Mouse (Mus musculus): ENCODE results near the gene Galnt17.
A peak's percentile ranks its signal among the peaks of the same experiment; 100 is the strongest.

Gene Galnt17

DNA sequence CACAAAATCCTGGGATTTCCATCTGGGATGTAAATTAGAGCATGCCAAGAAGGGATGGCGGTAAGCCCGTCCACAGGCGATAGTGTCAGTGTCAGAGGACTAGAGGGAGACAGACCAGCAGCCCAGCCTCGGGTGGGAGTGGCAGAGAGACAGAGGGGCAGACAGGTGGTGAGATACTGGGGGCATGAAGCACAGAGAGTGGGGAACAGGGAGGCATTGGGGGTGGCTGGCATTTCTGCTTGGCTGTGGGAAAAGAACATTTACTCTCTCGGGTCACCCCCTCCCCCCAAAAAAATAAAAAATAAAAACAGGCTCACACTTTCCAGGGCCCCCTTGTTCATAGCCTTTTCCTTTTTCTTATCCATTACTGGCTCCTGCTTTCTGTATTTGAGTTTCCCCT, 287.4 kb downstream of the Galnt17 start:
- no peak for DNase-seq (ENCODE audit: low spot score in 2 of 2)

DNA sequence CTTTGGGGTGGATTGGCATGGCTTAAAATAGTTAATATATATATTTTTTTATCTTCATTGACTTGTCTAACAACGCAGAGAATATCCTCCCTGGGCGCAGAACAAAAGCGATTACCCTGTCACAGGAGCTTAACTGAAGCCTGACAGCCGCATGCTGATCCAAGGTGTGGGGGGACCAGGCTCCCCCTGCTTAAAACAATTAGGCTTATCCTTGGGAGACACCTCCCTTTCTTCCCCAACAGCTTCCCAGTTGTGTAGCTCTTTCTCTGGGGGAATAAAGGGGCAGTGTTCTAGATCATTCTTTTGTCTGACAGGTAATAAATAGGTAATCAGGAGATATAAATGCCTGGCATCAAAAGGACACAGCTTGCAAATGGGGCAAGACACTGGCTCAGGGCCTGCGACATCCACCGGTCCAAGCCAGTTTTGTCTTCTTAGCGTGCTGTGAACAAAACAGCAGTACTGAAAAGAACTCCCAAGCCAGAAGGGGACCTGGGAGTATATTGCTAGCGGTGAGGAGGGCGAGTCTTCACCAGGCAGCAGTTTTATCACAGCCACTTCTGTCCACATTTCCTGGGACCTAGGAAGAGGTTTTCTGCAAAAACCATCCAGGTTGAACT, 288.8 kb downstream of the Galnt17 start:
- no peak for DNase-seq (ENCODE audit: low spot score in 2 of 2)

DNA sequence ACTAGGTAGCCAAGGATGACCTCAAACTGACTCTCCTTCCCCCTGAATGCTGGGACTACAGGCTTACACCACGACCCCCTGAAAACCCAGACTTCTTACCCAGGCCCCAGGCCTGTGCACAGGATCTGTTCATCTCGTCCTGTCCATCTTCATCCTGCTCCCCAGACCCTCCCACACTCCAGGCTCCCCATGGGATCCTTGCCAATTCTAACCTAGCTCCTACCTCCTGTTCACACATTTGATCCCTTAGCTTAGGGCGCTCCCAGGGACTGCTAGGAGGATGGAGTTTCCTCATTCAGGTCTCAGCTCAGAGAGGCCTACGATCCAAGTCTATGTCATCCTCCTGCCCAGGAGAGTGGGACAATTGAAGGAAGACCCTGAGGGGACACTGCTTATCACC, 292.2 kb downstream of the Galnt17 start:
- DNase-seq (ENCODE audit: low spot score in 2 of 2), result no peak

DNA sequence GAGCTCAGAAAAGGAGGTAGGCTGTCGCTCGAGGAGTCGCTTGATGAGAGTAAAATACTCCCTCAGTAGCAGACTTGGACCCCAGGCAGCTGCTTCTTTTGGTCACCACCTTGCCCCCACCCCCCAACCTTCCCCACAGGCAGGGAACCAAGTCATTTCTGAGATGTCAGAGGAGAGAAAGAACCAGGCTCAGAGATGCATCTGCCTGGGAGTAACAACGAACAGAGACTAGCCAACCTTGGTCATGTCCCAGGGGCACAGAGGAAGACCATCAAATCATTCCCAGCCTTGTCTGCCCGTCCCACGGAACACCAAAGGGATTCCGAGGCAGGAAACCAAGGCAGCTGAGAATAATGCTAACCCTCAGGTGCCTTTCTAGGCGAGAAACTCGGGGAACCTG, 293.0 kb downstream of the Galnt17 start:
- no peak for DNase-seq (ENCODE audit: low spot score in 2 of 2)

DNA sequence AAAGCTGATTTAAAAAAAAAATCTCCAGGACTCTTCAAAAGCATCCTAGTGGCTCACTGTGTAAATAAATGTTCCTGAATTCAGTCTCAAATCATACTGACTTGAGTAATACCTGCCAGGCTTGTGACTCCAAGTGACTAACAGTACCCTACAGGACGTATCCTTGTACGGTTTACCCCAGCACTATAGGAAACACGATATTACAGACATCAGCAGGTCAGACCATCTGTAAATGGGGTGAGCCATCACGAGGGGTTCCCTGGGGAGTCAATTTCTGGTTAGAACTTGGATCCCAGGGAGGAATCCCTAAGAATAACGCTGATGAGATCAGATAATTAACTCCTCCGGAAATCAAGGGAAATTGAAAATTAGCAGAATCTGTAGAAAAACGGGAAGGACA, 294.5 kb downstream of the Galnt17 start:
- DNase-seq (ENCODE audit: low spot score in 2 of 2), result no peak

DNA sequence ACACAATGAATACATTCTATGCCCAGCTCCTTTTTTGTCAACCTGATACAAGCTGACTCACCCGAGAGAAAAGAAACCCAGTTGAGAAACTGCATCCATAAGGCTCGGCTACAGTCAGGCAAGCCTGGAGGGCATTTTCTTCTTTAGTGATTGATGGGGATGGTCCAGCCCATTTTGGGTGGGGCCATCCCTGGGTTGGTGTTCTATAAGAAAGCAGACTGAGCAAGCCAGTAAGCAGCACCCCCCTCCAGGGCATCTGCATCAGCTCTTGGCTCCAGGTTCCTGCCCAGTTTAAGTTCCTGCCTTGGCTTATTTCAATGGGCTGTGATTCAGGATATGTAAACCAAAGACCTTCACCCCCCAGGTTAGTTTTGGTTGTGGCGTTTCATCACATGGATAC, 295.2 kb downstream of the Galnt17 start:
- DNase-seq (ENCODE audit: low spot score in 2 of 2), result no peak

DNA sequence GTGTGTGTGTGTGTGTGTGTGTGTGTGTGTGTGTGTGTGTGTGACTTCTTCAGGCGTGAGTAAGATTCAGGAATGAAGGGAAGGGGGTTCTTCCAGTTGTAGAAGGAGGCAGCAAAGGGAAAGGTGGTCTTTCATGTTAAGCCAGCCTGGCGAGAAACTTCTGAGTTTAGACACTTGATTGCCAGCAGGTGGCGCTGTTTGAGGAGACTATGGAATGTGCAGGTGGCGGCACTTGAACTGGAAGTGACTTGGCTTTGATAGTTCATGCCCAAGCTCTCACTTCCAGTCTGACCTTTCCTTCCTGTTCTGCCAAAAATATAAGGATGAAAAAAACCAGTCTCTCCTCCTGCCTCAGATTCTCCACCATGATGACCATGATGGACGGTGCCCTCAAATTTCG, 298.8 kb downstream of the Galnt17 start:
- peak in 1 of 2 experiments; percentile 25 for DNase-seq (ENCODE audit: low spot score in 2 of 2)

DNA sequence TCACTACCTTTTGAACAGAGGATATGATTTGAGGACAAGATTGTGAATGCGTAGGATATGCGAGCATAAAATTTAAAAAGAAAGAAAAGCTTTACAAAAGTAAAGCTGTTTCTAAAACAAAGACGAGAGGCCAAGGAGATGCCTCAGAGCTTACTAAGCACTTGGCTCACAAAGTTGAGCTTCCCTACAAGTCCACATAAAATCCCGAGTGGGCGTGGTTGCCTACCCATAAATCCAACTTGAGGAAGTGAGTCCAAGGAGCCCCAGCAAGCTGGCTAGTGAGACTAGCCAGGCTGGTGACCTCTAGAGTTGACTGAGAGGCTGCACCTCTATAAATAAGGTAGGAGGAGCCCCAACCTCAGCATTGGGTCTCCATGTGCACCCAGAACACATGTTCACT, 299.8 kb downstream of the Galnt17 start:
- no peak for DNase-seq (ENCODE audit: low spot score in 2 of 2)

DNA sequence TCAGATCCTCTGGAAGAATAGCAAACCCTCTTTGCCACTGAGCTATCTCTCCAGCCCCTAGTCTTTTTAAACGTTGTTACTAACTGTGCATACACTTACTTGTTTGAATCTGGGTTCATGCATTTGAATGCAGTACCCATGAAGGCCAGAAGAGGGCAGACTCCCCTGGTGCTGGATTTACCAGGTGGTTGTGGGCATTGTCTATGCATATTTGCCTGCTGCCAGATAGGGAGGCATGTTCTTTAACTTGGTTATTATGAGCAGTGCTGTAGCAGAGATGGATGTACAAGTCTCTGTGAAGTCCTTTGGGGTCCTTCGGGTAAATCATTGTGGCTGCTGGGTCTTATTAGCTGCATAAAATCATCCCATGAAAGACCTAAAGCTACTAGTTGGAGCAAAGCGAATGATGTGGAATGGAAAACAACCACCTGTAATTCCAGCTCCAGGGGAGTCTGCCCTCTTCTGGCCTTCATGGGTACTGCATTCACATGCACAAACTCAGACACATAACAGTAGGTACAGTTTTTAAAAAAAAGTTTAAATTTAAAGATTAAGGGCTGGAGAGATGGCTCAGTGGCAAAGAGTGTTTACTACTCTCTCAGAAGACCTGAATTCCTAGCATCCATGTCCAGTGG, 300.3 kb downstream of the Galnt17 start:
- peak in 1 of 2 experiments; percentile 73 for DNase-seq (ENCODE audit: low spot score in 2 of 2)

DNA sequence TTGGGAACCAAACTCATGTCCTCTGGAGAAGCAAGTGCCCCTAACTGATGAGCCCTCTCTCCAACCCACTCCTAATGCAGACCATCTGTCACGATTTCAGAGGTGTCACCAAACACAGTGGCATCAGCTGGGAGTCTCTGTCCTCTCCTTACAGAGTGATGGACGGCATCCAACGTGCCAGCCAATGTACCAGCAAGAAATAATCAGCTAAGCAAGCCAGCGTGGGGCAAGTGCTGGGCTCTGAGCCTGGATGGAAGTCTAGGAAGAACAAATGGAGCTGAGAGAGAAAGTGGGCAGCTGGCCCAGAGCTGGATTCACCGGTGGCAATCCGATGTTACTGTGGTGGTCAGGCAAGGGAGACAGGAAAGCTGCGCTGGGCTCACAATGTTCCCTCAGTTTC, 301.1 kb downstream of the Galnt17 start:
- peak; percentile 40 to 85 for DNase-seq (ENCODE audit: low spot score in 2 of 2)

DNA sequence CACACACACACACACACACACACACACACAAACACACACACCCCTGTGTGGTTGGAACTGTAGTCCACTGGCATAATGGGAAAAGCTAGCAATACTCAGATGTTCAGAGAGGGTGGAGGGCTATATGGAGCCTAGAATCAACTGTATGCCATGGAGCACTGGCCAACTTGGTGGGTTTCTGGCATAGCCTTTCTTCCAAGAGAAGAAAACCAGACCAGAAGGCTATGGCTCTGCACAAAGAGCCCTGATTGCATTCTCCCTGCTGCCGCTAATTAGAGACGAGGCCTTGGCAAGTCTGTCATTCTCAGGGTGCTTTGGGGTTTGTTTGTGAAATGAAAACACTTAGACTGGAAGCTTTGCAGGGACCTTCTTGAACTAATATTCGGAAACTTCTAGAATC, 301.8 kb downstream of the Galnt17 start:
- DNase-seq (ENCODE audit: low spot score in 2 of 2), result peak in 1 of 2 experiments; percentile 47

DNA sequence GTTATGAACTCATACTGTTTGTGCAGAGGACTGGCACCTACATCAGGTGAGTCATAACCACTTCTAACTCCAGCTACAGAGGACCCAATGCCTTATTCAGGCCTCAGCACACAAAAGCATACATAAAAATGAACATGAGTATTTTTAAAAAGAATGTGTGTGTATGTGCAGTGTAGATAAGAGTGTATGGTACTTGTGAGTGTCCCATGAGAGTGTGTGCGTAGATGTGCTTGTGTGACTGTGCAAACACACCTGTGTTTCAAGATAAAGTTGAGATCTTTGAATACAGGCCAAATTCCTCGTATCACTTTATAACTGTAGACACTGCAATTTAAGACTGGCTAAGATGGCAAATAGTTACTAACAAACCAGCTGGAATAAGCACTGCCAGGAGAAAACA, 307.7 kb downstream of the Galnt17 start:
- DNase-seq (ENCODE audit: low spot score in 2 of 2), result no peak

DNA sequence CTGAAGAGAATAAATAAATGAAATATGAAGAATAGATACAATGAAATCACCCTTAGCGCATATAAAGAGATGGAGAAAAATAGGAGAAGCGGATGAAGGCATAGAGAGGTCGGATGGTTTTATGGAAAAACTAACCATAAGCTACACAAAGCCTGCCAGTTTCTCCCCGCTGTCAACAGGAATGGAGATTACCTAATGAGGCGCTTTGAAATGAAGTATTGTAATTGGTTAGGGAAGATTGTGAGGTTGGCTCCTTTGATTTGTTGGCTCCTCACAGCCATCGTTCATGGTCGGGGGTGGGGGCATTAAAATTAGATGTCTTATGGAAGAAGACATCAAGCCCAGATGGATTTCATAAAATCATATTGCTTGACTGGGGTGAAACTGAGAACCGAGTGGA, 329.0 kb downstream of the Galnt17 start:
- no peak for DNase-seq (ENCODE audit: low spot score in 2 of 2)

DNA sequence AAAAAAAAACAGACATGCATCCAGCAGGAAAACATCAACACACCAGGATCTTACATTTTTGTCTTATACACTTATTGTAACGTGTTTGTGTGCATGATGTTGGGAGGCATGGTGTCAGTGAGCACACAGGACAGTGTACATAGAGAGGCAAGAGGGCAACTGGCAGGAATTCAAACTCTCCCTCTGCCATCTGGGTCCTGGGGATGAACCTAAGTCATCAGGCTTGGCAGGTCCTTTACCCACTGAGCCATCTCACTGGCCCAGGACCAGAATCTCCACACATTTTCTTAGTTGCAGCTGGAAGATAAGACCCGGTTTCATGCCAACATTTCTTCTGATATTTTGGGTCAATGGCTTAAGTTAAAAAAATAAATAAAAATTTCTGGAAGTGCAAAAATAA, 329.4 kb downstream of the Galnt17 start:
- DNase-seq (ENCODE audit: low spot score in 2 of 2), result peak in 1 of 2 experiments; percentile 42

DNA sequence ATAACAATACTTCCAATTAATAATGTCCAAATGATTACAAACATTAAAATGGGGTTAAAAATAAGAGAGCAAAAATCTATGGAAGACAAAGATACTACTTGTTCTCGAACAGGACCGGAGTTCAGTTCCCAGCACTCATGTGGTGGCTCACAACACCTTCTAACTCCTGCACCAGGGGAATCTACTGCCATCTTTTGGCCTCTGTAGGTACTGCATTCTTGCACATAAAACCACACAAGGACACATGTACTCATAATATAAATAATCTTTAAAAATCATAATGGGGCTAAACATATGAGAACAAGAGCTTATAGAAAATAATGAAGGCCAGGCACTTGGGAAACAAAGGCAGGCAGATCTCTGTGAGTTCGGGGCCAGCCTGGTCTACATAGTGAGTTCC, 330.3 kb downstream of the Galnt17 start:
- DNase-seq (ENCODE audit: low spot score in 2 of 2), result no peak

DNA sequence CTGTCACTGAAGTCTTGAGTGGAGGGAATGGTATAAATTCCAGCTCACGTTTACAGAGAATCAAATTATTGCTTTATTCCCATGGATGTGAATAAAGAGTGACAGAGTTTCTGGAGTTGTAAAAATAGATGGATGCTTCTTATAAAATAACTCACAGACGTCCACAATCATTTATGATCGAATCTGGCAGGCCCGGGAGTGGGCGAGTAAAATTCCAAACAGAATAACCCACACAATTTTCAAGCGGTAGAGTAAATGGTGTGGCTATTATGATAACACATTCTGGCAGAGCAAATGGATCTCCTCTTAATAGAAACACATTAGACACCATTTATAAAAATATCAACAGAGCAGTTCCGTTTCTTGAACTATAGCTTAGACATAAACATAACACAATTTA, 355.9 kb downstream of the Galnt17 start:
- DNase-seq (ENCODE audit: low spot score in 2 of 2), result no peak

DNA sequence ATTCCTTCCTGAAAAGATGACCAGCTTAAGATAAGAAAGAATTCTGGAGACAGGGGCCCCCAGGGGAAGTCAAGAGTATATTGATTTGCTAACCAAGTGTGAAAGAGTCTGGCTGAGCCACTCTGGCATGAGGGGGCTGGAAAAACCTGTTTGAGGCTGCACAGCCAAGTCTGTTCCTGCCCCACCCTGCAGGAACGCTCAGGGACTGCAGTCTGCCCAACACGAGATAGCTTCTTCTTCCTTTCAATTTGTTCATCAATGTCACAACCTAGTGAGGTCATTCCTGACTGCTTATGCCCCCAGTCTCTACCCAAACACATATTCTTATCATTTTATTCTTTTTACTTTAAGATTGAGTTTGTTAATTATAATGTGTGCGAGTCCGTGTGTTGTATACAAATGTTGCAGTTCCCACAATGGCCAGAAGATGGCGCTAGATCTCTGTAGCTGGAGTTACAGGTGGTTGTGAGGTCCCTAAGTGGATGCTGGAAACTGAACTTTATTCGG, 357.4 kb downstream of the Galnt17 start:
- peak in 1 of 2 experiments; percentile 10 for DNase-seq (ENCODE audit: low spot score in 2 of 2)

DNA sequence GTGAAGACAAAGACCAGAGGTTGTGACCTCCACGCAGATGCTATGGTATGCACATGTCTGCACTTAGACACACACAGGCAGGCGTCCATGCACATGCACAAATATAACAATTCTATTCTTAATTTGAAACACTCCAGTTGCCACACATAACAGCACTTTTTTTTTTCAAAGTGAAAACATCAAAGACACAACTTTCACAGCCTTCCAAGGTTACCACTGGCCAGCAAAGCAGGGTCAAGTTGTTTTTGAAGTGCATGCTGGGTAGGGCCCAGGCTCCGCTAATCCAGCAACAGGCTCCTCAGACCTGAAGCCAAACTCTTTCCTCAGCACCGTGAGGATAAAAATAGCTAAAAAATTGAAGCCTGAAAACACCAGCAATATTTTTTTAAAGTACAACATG, 357.9 kb downstream of the Galnt17 start:
- DNase-seq (ENCODE audit: low spot score in 2 of 2), result no peak

DNA sequence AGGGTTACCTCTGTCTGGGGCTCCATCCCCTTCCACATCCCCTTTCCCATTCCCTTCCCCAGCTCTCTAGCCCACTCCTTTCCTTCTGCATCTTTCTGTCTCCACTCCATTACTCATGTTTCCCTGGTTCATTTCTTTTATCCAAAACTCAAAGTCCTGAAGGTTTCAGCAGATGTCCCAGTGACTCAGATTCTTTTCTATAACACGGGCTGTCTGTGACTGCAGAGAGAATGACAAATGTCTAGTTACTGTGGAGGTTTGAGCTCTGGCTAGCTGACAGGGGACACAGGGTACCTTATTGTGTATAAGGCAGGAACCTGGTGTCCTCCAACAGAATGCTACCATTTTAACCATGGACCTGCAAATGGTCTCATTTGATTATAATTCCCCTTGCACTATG, 358.6 kb downstream of the Galnt17 start:
- DNase-seq (ENCODE audit: low spot score in 2 of 2), result no peak

DNA sequence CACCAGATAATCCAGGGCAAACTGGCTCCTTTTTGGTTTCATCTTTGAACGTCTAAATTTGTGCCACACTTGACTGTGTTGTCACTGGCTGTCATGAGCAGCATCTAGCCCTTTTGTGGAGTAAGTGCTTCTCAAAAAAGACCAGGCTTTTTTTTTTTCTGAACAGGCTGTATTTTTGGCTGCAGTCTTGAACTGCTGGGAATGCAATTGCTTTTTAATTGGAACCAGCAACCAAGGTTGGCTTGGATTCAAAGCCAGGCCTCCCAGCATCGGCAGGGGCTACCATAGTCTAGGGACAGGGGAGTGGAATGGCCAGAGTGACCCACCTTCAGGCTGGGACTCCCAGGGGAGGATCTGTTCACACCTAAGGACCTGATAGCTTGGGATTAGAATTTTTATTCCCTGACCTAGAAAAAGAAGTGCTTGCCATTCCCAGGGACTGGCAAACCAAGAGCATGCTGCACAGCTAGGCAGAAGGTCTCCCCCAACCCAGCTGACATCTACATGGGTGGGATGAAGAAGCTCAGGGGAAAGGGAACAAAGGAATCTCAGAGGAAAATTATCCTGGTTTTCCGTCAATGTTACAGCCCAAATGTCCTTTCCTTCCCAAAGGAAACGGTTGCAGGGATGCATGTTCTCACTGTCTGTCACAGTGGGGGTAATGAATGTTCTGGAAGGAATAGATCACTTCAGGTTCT, 369.2 kb downstream of the Galnt17 start:
- DNase-seq (ENCODE audit: low spot score in 2 of 2), result peak in 1 of 2 experiments; percentile 67

DNA sequence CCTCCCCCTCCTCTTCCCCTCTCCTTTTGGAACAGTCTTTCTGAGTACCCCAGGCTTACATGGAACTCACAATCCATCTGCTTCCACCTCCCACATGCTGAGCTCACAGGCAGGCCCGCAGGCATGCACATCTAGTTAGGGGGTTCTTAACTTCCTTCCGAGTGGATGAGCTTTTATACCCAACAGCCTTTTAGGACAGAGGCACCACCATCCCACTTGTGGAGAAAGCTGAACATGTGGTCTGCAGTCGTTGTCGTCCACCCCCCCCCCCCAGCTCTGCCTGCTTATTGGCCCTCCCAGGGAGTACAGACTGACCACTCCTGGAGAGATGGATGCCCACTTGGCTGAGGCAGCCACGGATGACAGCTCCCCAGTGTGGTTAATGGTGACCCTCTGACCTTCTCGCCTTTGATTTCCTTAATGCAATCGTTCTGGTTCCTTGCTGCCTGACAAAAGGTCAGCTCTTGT, 370.0 kb downstream of the Galnt17 start:
- peak in 1 of 2 experiments; percentile 12 for DNase-seq (ENCODE audit: low spot score in 2 of 2)

DNA sequence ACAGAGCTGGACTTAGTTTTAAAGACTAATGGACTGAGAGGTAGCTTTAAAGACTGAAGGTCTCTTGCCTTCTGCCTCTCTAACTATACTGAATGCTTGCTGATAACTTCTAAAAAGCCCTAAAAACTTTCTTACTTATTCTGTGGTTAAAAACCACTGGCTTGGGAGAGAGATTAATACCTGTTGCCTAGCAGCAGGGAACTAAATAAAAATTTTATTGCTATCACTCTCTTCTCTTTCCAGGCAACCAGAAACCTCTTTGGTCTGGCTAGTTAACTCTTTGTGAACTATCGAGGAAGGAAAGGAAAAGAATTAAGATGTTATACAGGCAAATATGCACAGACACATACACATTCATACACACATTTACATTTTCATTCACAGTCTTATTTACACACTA, 377.3 kb downstream of the Galnt17 start:
- no peak for DNase-seq (ENCODE audit: low spot score in 2 of 2)

DNA sequence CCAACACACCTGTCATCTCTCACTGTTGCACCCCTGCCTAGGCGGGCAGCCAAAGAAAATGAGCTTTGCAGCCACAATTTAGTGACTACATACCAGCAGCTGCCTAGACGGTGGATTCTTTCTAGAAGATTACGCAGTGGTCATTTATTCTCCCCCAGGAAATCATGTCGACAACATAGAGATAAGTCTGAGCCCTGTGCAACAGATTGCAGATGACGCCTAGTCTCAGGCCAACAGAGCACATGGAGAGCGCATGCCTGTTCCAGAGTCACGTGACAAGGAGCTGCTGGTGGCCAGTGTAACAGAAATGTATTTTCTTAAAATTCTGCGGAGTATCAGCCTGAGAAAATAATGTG, 380.5 kb downstream of the Galnt17 start:
- DNase-seq (ENCODE audit: low spot score in 2 of 2), result no peak
